Mouse (Mus musculus): ENCODE results near the gene Uhmk1.

DNA sequence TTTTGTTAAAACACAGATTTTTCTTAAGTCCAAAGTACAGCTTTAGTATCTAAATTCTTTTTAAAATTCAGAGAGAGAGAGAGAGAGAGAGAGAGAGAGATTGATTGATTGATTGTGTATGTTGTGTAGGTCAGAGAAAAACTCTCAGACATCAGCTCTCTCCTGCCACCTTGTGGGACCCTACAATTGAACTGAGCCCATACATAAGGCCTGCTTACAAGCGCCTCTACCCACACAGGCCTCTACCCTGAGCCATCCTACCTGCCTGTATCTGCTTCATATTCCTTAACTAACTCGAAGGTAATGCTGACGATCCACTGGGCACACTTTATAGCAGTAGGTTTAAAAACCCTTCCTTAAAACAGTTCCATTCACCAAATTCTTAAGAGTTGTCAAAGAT is 14.8 kb downstream of the Uhmk1 start:
- TF ChIP-seq CTCF (IDR thresholded peaks at IDR 0.05; ENCODE audit: control insufficient read depth, insufficient read depth, insufficient replicate concordance, low read depth, low read length): no peak
- TF ChIP-seq POLR2A (IDR thresholded peaks at IDR 0.05; ENCODE audit: control insufficient read depth, low read depth, low read length): no peak
